Mouse (Mus musculus): Measurements from ENCODE around the gene Tldc1. TPM values are rescaled to one million over a fixed set of nuclear protein-coding genes. Genes with fewer than 3 reads are reported as not detected.
A peak's percentile ranks its signal among the peaks of the same experiment; 100 is the strongest.

Gene Tldc1
- total RNA-seq, 2 experiments from 2014 or later, result 11.4 to 11.5 TPM

DNA sequence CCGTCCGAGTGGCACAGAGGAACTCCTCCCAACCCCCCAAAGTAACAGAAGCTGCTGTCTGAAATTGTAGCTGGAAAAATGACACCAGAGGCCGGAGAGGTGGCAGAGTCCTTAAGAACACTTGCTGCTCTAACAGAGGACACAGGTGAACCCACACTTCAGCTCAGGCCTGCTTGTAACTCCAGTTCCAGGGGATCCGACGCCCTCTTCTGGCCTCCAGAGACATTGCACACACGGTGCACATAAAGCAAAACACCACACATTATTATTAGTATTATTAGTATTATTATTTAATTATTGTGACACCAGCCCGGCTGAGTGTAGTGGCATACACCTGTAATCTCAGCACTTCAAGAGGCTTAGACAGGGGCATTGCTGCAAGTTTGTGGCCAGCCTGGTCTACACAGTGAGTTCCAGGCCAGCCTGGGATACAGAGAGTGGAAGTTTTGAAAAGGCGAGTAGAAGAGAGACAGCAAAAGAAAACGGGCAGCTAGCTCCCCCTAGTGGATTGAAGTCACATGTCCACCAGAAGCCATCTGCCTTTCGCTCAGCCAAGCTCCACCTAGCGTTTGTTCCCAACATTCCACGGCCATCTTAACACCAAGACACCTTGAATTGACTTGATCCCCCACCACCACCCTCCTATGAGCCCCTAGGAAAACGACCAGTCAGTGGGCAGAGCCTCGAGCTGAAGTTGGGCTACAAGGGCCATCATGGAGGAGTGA is 959 bp upstream of the Tldc1 start:
- peak; percentile 89 to 92 for DNase-seq
- intact Hi-C loops (cut with DNase I), result loop anchor here (1.0 kb wide), 2 partner anchors 80 to 93 kb away; no protein-coding TSS in a partner anchor

DNA sequence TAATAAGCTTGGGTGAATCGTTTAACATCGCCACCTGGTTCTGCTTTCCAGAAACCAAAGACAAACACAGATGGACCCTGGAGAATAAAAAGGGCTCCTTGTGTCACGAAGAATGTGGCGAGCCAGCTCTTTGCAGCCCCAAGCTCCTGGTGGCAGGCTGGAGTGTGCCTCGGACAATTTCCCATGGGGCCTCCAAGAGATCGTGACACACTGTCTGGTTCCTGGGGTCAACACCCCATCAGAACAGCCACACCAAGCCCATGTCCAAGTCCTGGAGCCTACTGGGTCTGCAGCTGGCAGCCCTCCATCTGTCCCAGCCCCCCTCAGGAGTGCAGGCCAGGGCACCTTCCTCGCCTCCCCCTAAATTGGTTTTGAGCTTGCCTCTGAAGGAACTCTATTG is 451 bp downstream of the Tldc1 start:
- no peak for DNase-seq
- intact Hi-C loops (cut with DNase I), result no loop called here

DNA sequence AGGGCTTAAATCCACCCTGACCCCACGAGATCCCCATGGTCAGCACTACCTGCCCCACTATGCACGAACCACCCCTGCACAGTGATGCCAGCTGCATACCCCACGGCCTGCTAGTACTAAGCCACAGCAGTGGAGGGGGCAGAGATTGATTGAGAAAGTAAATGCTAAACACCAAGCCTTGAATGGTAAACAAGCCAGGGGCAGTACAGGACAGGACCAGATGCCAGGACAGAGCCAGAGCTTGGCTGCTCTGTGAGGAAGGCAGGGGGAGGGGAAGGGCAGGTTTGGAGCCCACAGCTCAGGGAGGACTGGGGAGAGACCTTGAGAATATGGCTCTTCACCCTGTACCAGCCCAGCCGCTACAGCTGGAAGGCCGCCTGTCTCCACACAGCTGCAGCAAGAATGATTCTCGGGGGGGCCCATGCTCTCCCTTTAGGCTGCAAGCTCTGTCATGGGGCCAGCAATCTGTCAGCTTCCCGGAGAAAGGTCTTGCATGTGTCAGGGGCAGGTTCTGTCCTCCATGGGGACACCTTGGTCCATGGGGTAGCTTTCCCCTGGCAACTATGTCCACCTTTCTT is 1.5 kb downstream of the Tldc1 start:
- intact Hi-C loops (cut with DNase I), result no loop called here
- DNase-seq, result peak; percentile 36 to 41

DNA sequence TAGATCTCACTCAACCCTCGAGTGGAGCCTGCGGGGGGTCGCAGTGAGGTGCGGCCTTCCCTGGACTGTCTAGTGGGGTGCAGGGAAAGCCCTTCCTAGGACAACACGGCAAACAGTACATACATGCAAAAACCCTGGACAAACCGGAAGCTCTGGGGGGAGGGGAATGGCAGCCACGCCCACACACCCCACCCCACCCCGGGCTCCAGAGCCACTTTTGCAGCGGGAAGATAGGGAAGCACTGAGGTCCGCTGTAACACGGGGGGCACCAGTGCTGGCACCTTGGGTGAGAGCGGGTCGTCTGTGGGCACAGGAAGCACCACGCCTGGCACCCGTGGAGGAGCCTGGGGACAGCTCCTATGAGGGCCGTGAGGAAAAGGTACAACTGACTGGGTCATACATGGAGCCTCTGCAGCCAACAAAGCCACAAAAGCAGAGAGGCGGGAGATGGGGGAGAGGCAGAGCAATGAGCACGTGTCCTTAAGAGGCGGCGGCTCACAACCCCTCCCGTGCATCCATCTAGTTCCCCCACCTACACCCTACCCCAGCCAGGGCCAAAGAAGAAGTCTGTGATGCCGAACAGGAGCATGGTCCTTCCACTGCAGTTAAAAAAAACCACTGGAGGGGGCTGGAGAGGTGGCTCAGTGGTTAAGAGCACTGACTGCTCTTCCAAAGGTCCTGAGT is 12.3 kb downstream of the Tldc1 start:
- no peak for DNase-seq
- intact Hi-C loops (cut with DNase I), result no loop called here

DNA sequence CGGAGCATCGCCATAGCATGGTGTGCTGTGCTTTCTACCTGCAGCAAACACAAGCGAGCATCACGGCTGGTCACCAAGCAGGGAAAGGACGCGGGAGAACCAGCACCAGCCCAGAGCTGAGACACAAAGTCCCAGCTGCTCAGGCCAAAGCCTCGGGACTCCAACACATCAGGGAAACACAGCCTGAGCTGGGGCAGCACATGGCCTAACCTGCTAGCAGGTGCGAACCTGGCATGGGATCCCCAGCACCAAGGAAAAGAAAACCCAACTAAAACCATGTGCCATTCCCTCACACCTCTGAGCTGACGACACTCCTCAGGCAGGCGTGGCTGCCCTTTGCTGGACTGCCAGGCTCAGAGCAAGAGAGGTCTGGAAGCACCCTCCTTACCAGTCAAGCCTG is 12.9 kb downstream of the Tldc1 start:
- intact Hi-C loops (cut with DNase I), result no loop called here

DNA sequence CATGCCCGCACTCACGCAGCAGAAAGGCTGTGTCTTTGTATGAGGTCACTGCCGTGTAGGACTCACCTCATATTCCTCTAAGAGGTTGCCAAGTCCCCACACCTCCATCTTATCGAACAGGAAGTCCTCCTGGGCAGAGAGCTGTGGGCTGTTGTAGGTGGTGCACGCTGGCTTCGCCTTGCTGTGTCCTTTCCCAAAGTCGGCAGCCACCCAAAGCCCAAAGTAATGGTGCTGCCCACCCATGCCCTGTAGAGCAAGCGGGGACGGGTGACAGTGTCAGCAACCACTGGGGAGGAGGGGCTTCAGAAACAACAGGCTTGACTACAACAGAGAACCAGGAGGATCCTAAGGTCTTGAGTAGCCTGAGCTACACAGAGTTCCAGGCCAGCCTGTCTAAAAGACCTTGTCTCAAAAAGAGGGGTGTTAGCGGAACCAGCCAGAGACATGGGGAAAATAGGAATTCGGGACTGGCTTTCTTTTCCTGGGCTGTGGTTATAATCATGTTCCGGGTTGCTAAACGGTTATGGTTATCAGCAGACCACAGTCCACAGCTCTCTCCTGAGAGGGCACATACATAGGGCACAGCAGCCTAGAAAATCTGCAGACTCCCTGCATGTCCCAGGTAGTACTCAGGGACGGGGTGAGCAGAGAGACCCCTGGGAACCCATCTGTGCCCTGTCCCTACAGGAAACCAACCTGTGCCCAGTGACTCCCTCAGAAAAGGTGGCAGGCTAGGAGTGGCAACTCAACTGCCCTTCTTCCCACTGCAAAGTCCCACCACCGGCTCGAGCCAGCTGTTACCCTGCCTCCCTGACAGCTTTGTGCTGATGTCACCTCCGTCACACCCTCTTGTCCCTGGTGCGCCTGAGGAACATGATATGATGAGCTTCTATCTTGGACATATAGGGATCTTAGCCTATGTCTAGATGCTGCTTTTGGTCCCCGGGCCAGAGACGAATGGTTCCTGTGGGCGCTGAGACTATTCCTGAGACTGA is 15.7 kb downstream of the Tldc1 start:
- no peak for DNase-seq
- intact Hi-C loops (cut with DNase I), result no loop called here

More for the DNA sequence above, 12.9 kb downstream of the Tldc1 start:
- DNase-seq, result no peak

DNA sequence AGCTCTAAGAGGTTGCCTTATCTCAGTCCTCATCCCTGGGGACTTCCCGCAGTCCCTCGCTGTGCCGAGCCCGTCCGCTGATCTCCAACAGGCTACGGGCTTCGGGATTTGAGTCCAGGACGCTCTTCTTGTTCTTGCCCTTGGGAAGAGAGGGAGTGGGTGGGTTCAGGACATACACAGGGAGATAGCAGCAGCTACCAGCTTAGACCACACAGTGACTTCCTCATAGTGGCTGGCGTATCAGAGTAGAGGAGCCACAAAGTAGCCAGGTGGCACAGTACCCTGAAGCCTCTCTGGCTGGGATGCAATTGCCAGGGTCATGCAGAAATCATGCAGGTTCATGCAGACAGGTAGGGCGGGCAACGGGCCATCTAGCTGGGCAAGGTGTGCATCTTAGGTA is 16.5 kb downstream of the Tldc1 start:
- no peak for DNase-seq

DNA sequence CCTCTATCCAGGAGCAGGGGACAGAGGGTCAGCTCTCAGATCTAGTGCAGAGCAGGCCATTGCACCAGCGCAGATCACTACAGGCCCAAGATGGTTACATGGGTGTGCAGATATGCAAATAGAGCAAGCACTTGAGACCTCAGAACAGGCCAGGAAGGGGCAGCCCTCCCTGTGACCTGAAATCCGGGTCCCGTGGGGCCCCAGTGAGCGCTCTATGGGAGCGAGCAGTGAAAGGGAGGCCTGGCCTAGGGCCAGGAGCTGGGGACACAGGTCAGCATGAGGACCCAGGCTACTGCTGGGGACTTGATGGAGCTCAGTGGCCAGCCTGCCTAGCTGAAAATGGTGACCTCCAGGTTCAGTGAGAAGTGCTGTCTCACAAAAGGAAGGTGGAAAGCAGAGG is 21.7 kb downstream of the Tldc1 start:
- intact Hi-C loops (cut with DNase I), result no loop called here
- peak in 1 of 2 experiments; percentile 14 for DNase-seq

More for the DNA sequence above, 16.5 kb downstream of the Tldc1 start:
- intact Hi-C loops (cut with DNase I), result no loop called here

DNA sequence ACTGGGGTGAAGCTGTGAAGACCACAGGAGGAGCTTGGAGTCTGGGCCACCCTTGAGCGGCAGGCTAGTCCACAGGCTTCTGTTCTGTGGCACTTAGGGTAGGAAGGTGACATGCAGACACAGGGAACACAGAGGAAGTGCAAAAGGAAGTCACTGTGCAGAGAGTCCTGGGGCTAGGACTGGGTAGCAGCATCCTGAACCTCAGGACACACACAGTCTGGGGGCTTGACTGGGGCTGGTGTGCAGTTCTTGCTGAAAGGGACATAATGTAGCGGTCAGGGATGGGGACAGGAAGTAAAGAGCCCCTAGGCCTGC is 22.1 kb downstream of the Tldc1 start:
- intact Hi-C loops (cut with DNase I), result no loop called here

DNA sequence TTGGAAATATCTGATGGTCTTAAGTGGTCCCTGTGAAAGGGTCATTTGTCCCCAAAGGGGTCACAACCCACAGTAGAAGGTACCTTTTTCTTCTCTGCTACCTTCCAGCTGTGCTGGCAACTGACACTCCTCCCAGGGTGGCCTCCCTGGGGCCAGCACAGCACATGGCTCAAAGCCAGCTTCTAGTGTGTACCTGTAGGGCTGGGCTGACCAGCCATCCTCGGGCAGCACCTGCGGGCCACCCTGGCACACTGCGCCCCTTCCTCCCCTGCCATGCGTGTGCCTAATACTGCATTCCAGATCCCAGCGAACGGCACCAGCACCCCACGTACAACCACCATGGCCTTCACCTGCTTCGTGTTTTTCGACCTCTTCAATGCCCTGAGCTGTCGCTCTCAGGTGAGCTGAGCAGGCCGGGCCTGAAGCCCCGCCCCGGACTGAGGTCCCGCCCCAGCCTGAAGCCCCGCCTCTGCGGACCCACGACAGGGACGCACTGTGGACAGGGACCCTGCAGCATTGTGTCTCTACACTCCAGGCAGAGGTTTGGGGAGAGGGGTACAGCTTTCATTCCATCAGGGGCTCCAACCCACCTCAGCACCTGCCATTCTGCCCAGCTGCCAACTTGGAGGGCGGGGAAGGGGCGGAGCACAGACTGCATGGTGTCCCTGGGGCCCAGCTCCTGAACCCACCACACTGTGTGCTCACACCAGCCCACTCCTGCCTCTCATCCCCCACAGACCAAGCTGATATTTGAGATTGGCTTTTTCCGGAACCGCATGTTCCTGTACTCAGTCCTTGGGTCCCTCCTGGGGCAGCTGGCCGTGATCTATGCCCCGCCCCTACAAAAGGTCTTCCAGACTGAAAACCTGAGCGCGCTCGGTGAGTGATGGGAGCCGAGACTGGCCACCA is 22.7 kb downstream of the Tldc1 start:
- DNase-seq, result no peak

More for the DNA sequence above, 22.1 kb downstream of the Tldc1 start:
- DNase-seq, result no peak

DNA sequence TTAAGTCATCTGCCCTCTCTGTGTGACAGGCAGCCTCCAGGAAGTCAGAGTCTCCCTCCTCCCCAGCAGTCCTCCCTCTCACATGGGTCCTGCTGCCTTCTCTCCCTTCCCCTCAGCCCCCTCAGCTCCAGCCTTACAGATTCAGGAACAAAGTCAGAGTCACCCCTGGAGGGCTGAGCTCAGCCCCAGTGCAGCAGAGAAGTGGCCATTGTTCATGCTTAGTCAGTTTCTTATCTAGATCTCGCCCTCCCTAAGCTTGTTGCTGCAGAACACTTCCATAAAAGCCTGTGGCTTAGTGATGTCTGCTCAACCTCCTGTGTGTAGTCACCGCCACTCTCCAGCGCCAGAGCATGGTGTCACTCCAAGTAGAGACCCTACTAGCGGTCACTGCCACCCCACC is 33.6 kb downstream of the Tldc1 start:
- DNase-seq, result no peak
- intact Hi-C loops (cut with DNase I), result loop anchor here (2.0 kb wide), 1 partner anchor 46 kb away; no protein-coding TSS in a partner anchor

More for the DNA sequence above, 22.7 kb downstream of the Tldc1 start:
- intact Hi-C loops (cut with DNase I), result no loop called here

DNA sequence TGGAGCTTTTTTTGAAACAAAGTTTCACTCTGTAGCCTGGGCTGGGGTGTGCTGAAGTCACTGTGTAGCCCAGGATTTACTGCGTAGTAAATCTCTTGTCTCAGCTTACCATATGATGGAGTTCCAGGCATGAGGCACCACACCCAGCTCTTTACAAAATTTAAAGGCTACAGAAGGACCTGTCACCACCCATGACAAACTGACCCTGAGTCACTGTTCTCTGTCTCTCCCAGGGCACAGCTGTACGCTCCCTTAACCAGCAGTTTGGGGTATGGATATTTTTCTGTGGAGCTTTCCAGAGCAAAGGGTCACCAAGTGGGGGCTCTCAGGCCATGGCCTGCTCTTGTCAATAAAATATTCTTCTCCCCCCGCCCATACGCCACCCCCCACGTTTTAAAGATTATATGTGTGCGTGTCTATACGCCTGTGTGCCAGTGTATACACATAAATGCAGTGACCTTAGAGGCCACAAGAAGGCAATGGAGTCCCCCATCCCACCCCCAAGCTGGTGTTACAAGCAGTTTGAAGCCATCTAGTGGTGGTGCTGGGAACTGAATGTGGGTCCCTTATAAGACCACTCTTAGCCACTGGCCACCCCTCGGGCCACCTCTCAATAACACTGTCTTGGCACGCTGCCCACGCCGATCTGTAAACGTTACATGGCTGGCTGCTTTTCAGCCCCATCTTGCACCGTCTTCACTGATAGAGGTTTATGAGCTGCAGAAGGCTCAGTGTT is 34.8 kb downstream of the Tldc1 start:
- peak; percentile 42 to 63 for DNase-seq
- intact Hi-C loops (cut with DNase I), result loop anchor here (2.0 kb wide), 1 partner anchor 45 kb away; no protein-coding TSS in a partner anchor

DNA sequence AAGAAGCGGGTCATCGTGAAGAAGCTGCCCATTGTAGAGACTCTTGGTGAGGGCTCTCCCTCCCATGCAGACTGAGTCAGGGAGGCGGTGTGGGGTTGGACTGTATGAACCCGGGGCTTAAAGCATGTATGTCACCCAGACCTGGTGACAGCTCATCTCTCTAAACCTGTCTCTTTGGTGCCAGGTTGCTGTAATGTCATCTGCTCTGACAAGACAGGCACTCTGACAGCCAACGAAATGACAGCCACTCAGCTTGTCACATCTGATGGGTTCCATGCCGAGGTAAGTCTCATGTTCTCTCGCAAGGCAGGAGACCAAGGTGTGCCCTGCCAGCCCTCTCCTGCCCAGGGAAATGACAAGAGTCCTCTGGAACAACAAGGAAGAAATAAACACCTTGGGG is 35.8 kb downstream of the Tldc1 start:
- DNase-seq, result peak in 1 of 2 experiments; percentile 30

DNA sequence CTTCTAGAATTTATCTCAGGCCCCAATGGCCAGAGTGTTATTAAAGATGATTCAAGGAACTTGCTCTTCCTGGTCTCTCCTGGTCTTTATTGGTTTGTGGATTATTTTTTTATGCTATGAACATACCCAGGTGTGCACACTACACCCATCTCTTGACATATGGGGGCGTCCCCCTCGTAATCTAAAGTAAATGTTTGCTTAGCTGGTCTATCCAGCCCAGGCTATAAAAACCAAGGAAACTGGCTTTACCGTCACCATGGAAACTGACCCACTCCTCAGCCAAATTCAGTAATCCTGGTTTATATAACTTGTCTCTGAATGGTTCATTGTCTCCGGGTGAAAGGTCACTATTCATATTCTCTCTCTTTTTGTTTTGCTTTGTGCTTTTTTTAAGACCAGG is 37.6 kb downstream of the Tldc1 start:
- intact Hi-C loops (cut with DNase I), result no loop called here
- DNase-seq, result no peak

More for the DNA sequence above, 35.8 kb downstream of the Tldc1 start:
- intact Hi-C loops (cut with DNase I), result no loop called here

DNA sequence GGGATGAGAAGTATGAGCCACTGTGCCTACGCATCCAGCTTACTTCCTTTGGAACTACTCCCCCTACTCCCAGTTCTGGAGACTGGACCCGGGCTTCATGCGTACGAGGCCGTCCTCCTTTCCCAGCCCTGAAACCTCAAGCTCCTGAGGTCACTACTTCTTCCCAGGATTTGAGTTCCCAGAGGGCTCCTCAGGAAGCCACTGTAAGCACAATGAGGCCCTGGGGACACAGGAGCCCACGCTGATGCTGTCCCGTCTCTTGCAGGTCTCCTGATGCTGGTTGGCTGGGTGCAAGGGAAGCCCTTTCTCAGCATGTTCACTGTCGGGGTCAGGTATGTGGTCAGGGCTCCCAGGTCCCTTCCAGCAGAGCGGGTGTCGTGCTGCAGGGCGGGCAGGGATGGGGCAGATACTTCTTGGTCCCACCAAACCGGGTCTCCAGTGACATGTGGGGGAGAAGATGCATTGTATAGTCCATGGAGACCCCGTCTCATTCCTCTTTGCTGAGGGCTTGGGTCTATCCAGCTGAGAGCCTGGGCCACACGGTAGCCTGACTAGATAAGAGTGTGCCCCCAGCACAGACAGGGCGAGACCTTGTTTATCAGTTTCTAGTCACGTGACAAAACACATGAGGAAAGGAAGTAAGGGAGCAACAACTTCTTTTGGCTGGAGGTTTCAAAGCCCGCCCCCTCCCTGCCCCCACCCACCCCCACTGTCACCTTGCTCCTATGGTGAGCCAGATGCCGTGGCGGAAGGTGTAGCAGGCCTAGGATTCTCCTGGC is 39.9 kb downstream of the Tldc1 start:
- intact Hi-C loops (cut with DNase I), result no loop called here
- no peak for DNase-seq

DNA sequence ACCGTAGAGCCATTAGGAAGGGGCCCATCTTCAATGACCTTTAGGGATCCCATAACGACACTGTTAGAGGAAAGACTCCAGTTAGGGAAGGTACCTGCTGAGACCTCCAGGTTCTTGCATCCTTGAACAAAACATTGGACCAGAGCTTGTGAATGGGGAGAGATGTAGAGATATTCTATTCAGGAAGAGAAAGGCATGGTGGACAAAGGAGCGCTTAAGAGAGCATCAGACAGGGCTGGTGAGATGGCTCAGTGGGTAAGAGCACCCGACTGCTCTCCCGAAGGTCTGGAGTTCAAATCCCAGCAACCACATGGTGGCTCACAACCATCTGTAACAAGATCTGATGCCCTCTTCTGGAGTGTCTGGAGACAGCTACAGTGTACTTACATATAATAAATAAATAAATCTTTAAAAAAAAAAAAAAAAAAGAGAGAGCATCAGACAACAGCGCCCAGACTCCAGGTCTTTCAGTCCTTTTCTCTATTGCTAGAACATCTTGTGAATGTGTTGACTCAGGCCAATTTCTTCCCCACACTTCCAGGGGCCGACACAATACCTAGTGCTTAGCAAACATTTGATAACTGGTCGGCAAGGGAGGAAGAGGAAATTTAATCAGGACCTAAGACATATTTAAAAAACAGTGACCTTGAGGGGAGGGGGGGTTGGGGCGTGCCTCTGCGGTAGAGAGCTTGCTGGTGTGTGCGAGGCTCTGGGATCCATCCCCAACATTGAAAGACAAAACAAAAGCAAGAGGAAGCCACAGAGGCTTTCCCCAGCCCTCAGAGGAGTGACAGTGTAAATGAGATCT is 40.9 kb downstream of the Tldc1 start:
- intact Hi-C loops (cut with DNase I), result no loop called here
- no peak for DNase-seq

DNA sequence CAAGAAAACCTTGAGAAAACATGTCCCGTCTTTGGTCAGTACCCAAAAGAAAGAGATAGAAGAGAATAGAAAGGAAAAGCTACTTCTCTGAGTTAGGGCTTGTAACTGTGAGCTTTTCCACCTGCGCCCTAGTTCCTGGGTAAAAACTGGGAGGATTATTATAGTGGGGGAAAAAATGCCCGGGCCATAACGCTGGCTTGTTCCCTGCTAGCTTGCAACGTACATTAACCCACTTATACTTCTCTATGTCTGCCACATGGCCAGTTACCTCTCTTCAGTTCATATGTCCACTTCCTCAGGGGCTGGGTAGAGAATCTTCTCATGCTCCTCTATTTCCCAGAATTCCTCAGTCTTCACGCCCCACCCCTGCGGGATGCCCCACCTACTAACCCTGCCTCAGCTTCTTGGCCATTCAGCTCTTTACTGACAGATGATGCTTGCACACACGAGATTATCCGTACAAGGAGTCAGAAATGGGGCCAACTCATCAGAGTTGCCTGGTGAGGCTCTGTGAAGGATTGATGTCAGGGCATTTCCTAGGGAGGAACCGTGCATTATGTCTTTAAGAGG is 41.8 kb downstream of the Tldc1 start:
- intact Hi-C loops (cut with DNase I), result no loop called here

More for the DNA sequence above, 41.8 kb downstream of the Tldc1 start:
- no peak for DNase-seq
